Mouse (Mus musculus): Measurements from ENCODE around the gene Ccdc3.

DNA sequence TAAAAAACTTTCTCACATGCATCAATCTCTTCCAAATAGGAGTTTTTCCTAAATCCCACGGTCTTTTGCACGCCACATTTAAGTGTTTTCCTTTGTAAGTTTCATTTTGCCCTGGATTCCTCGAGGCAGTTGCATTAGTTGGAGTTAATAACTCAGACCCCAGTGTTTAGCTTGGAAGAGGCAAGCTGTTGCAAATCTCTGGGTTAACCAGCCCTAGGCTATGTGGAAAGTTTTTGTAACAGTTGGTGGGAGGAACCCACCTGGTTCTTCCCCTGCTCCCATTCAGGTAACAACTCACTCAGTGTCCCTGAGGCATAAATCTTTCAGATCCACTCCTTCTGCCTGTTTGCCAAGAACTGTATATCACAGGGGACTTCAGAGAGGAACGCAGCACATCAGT, 101.9 kb downstream of the Ccdc3 start:
- TF ChIP-seq CTCF (IDR thresholded peaks at IDR 0.05; ENCODE audit: insufficient read depth, low read length), result no peak
- no peak for TF ChIP-seq POLR2A (IDR thresholded peaks at IDR 0.05; ENCODE audit: borderline replicate concordance, extremely low read depth, low read depth, low read length)
